Mouse (Mus musculus): ENCODE data around the gene Olfr10. TPM values are rescaled to one million over a fixed set of nuclear protein-coding genes. Genes with fewer than 3 reads are reported as not detected.
"Not testable (repeated sequence)": the region's sequence is repeated elsewhere in the genome, so short reads cannot be mapped to it uniquely, and the experiment has no call there.

Gene Olfr10
- polyA plus RNA-seq, 1 experiment from 2014 or later: not detected

GRCm38 (mm10) chr11:49287251-49287650, 17.3 kb upstream of the Olfr10 start:
- no peak overlapping the region for H3K9ac ChIP-seq (ENCODE audit: low read length)
- H3K36me3 ChIP-seq (ENCODE audit: control insufficient read depth, insufficient read depth, low read length): no peaks in the 10 kb centered on the region
- H3K4me2 ChIP-seq (replicated peaks; ENCODE audit: low read depth): no peak overlapping the region
- TF ChIP-seq EP300 (optimal IDR thresholded peaks at IDR 0.05) (no peak), CTCF (IDR thresholded peaks at IDR 0.05; ENCODE audit: low read depth) (no peak)
- no peak overlapping the region for H3K27ac ChIP-seq (replicated peaks)
- no peak for ATAC-seq (ENCODE audit: low FRiP score, low TSS enrichment)
- H3K27me3 ChIP-seq (ENCODE audit: control insufficient read depth, insufficient read depth, low read length): no peaks in the 10 kb centered on the region
- no peaks in the 10 kb centered on the region for H3K4me1 ChIP-seq (replicated peaks; ENCODE audit: control insufficient read depth, insufficient read depth)
- no peak overlapping the region for H3K4me3 ChIP-seq (ENCODE audit: low read depth, low read length)
- DNase-seq (ENCODE audit: low spot score): no peak
- 59% methylated on average over 2 of the region's 2 CpGs for WGBS
- H3K9me3 ChIP-seq (ENCODE audit: control insufficient read depth, low read length): no peaks in the 10 kb centered on the region

DNA sequence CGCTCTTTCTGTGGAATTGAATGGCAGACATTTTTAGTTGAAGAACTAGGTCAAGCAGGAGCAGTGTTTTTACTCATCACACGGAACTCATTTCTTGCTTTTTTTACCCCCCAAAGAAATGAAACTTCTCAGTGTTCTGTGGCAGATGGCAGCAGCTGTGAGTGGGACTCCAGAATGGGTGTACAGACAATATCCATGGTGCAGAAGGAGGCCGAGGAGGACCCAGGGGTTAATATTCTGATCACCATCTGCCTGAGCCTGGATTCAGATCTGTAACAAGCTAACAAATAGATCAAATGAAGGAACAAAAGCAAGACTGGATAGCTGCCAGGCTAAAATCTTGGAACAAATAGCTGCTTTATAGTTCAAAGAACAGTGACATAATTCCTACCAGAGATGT, 11.8 kb upstream of the Olfr10 start:
- no peak for ATAC-seq (ENCODE audit: low FRiP score, low TSS enrichment)
- no peaks in the 10 kb centered on the region for H3K36me3 ChIP-seq (ENCODE audit: control insufficient read depth, insufficient read depth, low read length)
- no peak for DNase-seq (ENCODE audit: low spot score)
- no peak overlapping the region for H3K27ac ChIP-seq (replicated peaks)
- H3K9me3 ChIP-seq (ENCODE audit: control insufficient read depth, low read length): no peaks in the 10 kb centered on the region
- no peak overlapping the region for H3K4me3 ChIP-seq (ENCODE audit: low read depth, low read length)
- H3K27me3 ChIP-seq (ENCODE audit: control insufficient read depth, insufficient read depth, low read length): no peaks in the 10 kb centered on the region
- H3K9ac ChIP-seq (ENCODE audit: low read length): no peak overlapping the region
- TF ChIP-seq EP300 (optimal IDR thresholded peaks at IDR 0.05): no peak
- TF ChIP-seq CTCF (IDR thresholded peaks at IDR 0.05; ENCODE audit: low read depth): no peak
- H3K4me2 ChIP-seq (replicated peaks; ENCODE audit: low read depth): no peak overlapping the region
- no peaks in the 10 kb centered on the region for H3K4me1 ChIP-seq (replicated peaks; ENCODE audit: control insufficient read depth, insufficient read depth)
- WGBS: 53% methylated on average over 3 of the region's 3 CpGs

- H3K4me3 ChIP-seq (ENCODE audit: low read depth, low read length); H3K4me1 ChIP-seq (replicated peaks; ENCODE audit: control insufficient read depth, insufficient read depth); DNase-seq (ENCODE audit: low spot score); H3K4me2 ChIP-seq (replicated peaks; ENCODE audit: low read depth); H3K36me3 ChIP-seq (ENCODE audit: control insufficient read depth, insufficient read depth, low read length); ATAC-seq (ENCODE audit: low FRiP score, low TSS enrichment); H3K27me3 ChIP-seq (ENCODE audit: control insufficient read depth, insufficient read depth, low read length); H3K9me3 ChIP-seq (ENCODE audit: control insufficient read depth, low read length); H3K9ac ChIP-seq (ENCODE audit: low read length); H3K27ac ChIP-seq (replicated peaks): not testable (repeated sequence)
- 70% methylated on average over 5 of the region's 5 CpGs for WGBS
Measured at GRCm38 (mm10) chr11:49308547-49308946, 4.0 kb downstream of the Olfr10 start.

- H3K4me1 ChIP-seq (replicated peaks; ENCODE audit: control insufficient read depth, insufficient read depth): no peaks in the 10 kb centered on the region
- TF ChIP-seq EP300 (optimal IDR thresholded peaks at IDR 0.05): no peak
- no peak for TF ChIP-seq CTCF (IDR thresholded peaks at IDR 0.05; ENCODE audit: low read depth)
- no peak within 1 kb of the TSS for H3K4me2 ChIP-seq (replicated peaks; ENCODE audit: low read depth)
- no peak within 1 kb of the TSS for H3K27ac ChIP-seq (replicated peaks)
- no peaks in the 10 kb centered on the region for H3K9me3 ChIP-seq (ENCODE audit: control insufficient read depth, low read length)
- H3K9ac ChIP-seq (ENCODE audit: low read length): no peak within 1 kb of the TSS
- H3K27me3 ChIP-seq (ENCODE audit: control insufficient read depth, insufficient read depth, low read length): no peaks in the 10 kb centered on the region
- ATAC-seq (ENCODE audit: low FRiP score, low TSS enrichment) (no peak), DNase-seq (ENCODE audit: low spot score) (no peak)
- no peak within 1 kb of the TSS for H3K4me3 ChIP-seq (ENCODE audit: low read depth, low read length)
- WGBS: 74% methylated on average over 2 of the region's 2 CpGs
- H3K36me3 ChIP-seq (ENCODE audit: control insufficient read depth, insufficient read depth, low read length): no peaks in the 10 kb centered on the region
Measured at GRCm38 (mm10) chr11:49322442-49322841, 17.9 kb downstream of the Olfr10 start, which contains the start of gene Olfr1391. Gene Olfr1391, plus strand, starts transcription at chr11:49322742.

DNA sequence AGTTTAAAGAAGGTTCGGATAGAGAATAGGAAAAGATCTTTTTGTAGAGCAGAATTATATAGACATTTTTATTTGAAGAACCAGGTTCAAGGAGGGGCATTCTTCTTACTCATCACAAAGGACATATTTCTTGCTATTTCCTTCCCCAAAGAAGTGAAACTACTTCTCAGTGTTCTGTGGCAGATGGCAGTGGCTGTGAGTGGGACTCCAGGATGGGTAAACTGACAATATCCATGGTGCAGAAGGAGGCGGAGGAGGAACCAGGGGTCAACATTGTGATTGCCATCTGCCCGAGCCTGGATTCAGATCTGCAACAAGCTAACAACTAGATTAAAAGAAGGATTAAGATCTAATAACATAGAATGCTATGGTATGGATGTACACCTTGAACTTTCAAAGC, 22.2 kb downstream of the Olfr10 start:
- Histone ChIP-seq H3K9me3 (ENCODE audit: control insufficient read depth, low read length) (no peaks in the 10 kb centered on the region), H3K4me2 (replicated peaks; ENCODE audit: low read depth) (no peak overlapping the region), H3K27ac (replicated peaks) (no peak overlapping the region), H3K4me1 (replicated peaks; ENCODE audit: control insufficient read depth, insufficient read depth) (no peaks in the 10 kb centered on the region), H3K9ac (ENCODE audit: low read length) (no peak overlapping the region), H3K4me3 (ENCODE audit: low read depth, low read length) (no peak overlapping the region), H3K36me3 (ENCODE audit: control insufficient read depth, insufficient read depth, low read length) (no peaks in the 10 kb centered on the region), H3K27me3 (ENCODE audit: control insufficient read depth, insufficient read depth, low read length) (no peaks in the 10 kb centered on the region)
- no peak for ATAC-seq (ENCODE audit: low FRiP score, low TSS enrichment)
- WGBS: 76% methylated on average over 3 of the region's 3 CpGs
- no peak for TF ChIP-seq CTCF (IDR thresholded peaks at IDR 0.05; ENCODE audit: low read depth)
- DNase-seq (ENCODE audit: low spot score): no peak

- H3K9ac ChIP-seq (ENCODE audit: low read length): no peak overlapping the region
- 53% methylated on average over 1 of the region's 1 CpGs for WGBS
- H3K4me1 ChIP-seq (replicated peaks; ENCODE audit: control insufficient read depth, insufficient read depth): no peaks in the 10 kb centered on the region
- no peaks in the 10 kb centered on the region for H3K36me3 ChIP-seq (ENCODE audit: control insufficient read depth, insufficient read depth, low read length)
- H3K27me3 ChIP-seq (ENCODE audit: control insufficient read depth, insufficient read depth, low read length): no peaks in the 10 kb centered on the region
- H3K9me3 ChIP-seq (ENCODE audit: control insufficient read depth, low read length): no peaks in the 10 kb centered on the region
- no peak overlapping the region for H3K4me2 ChIP-seq (replicated peaks; ENCODE audit: low read depth)
- no peak overlapping the region for H3K27ac ChIP-seq (replicated peaks)
- H3K4me3 ChIP-seq (ENCODE audit: low read depth, low read length): no peak overlapping the region
- no peak for ATAC-seq (ENCODE audit: low FRiP score, low TSS enrichment)
- DNase-seq (ENCODE audit: low spot score): no peak
- TF ChIP-seq EP300 (optimal IDR thresholded peaks at IDR 0.05) (no peak), CTCF (IDR thresholded peaks at IDR 0.05; ENCODE audit: low read depth) (no peak)
Measured at GRCm38 (mm10) chr11:49329686-49330085, 25.1 kb downstream of the Olfr10 start.

Data from stomach, postnatal 0 days (tissue).